Mouse (Mus musculus) neural tube, embryonic 13.5 days (tissue): ENCODE results near the gene Ugt1a7c. TPM values are rescaled to one million over a fixed set of nuclear protein-coding genes. Genes with fewer than 3 reads are reported as not detected.
"Not testable (repeated sequence)": the region's sequence is repeated elsewhere in the genome, so short reads cannot be mapped to it uniquely, and the experiment has no call there.

ENCODE experiments used
- ATAC-seq: fragments of 200-750 bp; cut with Nextera tagmentation; 2 replicates; pipeline ENCODE4 v1.8.0; 2017; ENCODE audit warnings: low read depth, mild to moderate bottlenecking, moderate TSS enrichment, moderate library complexity
- H3K27ac ChIP-seq: fragments of 300-500 bp; sonication (generic); replicated peaks from 2 replicates; pipeline ENCODE4 v1.5.1; 2015; ENCODE audit warnings: moderate library complexity, mild to moderate bottlenecking, inconsistent platforms
- H3K27me3 ChIP-seq: fragments of 300-500 bp; sonication (generic); 2 replicates; pipeline ENCODE4 v1.6.1; 2015; ENCODE audit warnings: mild to moderate bottlenecking, inconsistent platforms
- H3K36me3 ChIP-seq: fragments of 300-500 bp; sonication (generic); 2 replicates; pipeline ENCODE4 v1.6.1; 2015; ENCODE audit warnings: mild to moderate bottlenecking, inconsistent platforms
- H3K4me1 ChIP-seq: fragments of 300-500 bp; sonication (generic); replicated peaks from 2 replicates; pipeline ENCODE4 v1.6.1; 2015; ENCODE audit warnings: inconsistent platforms
- H3K4me2 ChIP-seq: fragments of 300-500 bp; sonication (generic); 2 replicates; pipeline ENCODE4 v1.6.1; 2015; ENCODE audit warnings: inconsistent platforms, mild to moderate bottlenecking, moderate library complexity
- H3K4me3 ChIP-seq: fragments of 300-500 bp; sonication (generic); 2 replicates; pipeline ENCODE4 v1.5.1; 2015; ENCODE audit warnings: mild to moderate bottlenecking, inconsistent platforms
- H3K9ac ChIP-seq: fragments of 300-500 bp; sonication (generic); 2 replicates; pipeline ENCODE4 v1.6.1; 2015; ENCODE audit warnings: moderate library complexity, mild to moderate bottlenecking, inconsistent platforms
- H3K9me3 ChIP-seq: fragments of 300-500 bp; sonication (generic); 2 replicates; pipeline ENCODE4 v1.6.1; 2016; ENCODE audit warnings: inconsistent platforms
- WGBS: fragments of 180-500 bp; shearing (Covaris S2); methylation state at CpG from one replicate; pipeline ENCODE4 v1.1.7; 2015; 5-methylcytosine and 5-hydroxymethylcytosine counted together
- polyA plus RNA-seq: library from polyadenylated mRNA; unstranded; fragments of >200 nt; fragmentation: Nextera tagmentation; extraction: Ambion mirVana; gene quantifications from 2 replicates; pipeline ENCODE4 v1.2.1, GENCODE M21; 2015

Gene Ugt1a7c
- polyA plus RNA-seq, 1 experiment from 2014 or later = 1.6 TPM

- H3K4me1 ChIP-seq, H3K27ac ChIP-seq, H3K4me3 ChIP-seq, H3K27me3 ChIP-seq, H3K9me3 ChIP-seq, ATAC-seq, H3K36me3 ChIP-seq, H3K4me2 ChIP-seq, H3K9ac ChIP-seq: not testable (repeated sequence)
- 94% methylated on average over 3 of the region's 3 CpGs for WGBS
These were observed 3.7 kb downstream of the Ugt1a7c start for GRCm38 (mm10) chr1:88098546-88098945.

DNA sequence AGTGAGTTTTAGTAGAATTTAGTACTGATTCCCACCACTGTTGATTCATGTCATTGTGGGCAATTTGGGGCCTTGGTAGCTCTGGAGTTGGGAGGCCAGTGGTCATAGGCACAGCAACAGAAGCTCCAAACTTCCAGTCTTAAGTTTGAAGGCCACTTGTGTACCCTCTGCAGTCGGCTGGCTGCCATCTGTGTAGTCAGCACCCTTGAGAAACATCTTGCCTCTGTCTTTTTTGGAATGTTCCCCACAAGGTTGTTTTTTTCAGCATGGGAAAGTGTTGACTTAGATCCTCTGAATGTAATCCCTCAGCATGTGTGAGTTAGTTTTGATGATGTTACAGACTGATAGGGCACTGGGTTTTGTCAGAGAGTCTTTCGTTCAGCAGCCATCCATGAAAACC, 4.8 kb downstream of the Ugt1a7c start:
- not testable (repeated sequence) for H3K36me3 ChIP-seq, H3K4me3 ChIP-seq, H3K4me1 ChIP-seq, H3K4me2 ChIP-seq, H3K9ac ChIP-seq, ATAC-seq, H3K27me3 ChIP-seq, H3K9me3 ChIP-seq, H3K27ac ChIP-seq
- 71% methylated on average over 2 of the region's 2 CpGs for WGBS

GRCm38 (mm10) chr1:88103019-88103418, 8.2 kb downstream of the Ugt1a7c start, which contains the start of gene Ugt1a6b:
Ugt1a6b (plus strand) TSS chr1:88103252.
- H3K4me1 ChIP-seq, H3K27me3 ChIP-seq, H3K9ac ChIP-seq, H3K36me3 ChIP-seq, H3K9me3 ChIP-seq, H3K4me3 ChIP-seq, H3K27ac ChIP-seq, ATAC-seq, H3K4me2 ChIP-seq: not testable (repeated sequence)
- WGBS = 68% methylated on average over 3 of the region's 3 CpGs

GRCm38 (mm10) chr1:88103697-88104468, 9.0 kb downstream of the Ugt1a7c start:
- not testable (repeated sequence) for H3K4me1 ChIP-seq, H3K9me3 ChIP-seq, H3K9ac ChIP-seq, H3K27me3 ChIP-seq, H3K36me3 ChIP-seq, H3K4me3 ChIP-seq, H3K4me2 ChIP-seq, H3K27ac ChIP-seq, ATAC-seq
- WGBS = 80% methylated on average over 5 of the region's 5 CpGs

- Histone ChIP-seq H3K36me3 (no peaks in the 10 kb centered on the region), H3K4me3 (no peak overlapping the region), H3K9me3 (no peaks in the 10 kb centered on the region), H3K27ac (no peak overlapping the region), H3K4me2 (no peak overlapping the region), H3K9ac (no peak overlapping the region), H3K27me3 (no peaks in the 10 kb centered on the region), H3K4me1 (no peaks in the 10 kb centered on the region)
- 95% methylated on average over 1 of the region's 1 CpGs for WGBS
- ATAC-seq = no peak
These were observed 10.0 kb downstream of the Ugt1a7c start for GRCm38 (mm10) chr1:88104667-88105430.

GRCm38 (mm10) chr1:88105656-88106055, 10.8 kb downstream of the Ugt1a7c start:
- no peak overlapping the region for H3K4me3 ChIP-seq
- no peaks in the 10 kb centered on the region for H3K9me3 ChIP-seq
- H3K27ac ChIP-seq = no peak overlapping the region
- no peaks in the 10 kb centered on the region for H3K27me3 ChIP-seq
- no peak overlapping the region for H3K4me2 ChIP-seq
- WGBS = 71% methylated on average over 2 of the region's 2 CpGs
- ATAC-seq = no peak
- H3K9ac ChIP-seq = no peak overlapping the region
- no peaks in the 10 kb centered on the region for H3K4me1 ChIP-seq
- H3K36me3 ChIP-seq = no peaks in the 10 kb centered on the region

DNA sequence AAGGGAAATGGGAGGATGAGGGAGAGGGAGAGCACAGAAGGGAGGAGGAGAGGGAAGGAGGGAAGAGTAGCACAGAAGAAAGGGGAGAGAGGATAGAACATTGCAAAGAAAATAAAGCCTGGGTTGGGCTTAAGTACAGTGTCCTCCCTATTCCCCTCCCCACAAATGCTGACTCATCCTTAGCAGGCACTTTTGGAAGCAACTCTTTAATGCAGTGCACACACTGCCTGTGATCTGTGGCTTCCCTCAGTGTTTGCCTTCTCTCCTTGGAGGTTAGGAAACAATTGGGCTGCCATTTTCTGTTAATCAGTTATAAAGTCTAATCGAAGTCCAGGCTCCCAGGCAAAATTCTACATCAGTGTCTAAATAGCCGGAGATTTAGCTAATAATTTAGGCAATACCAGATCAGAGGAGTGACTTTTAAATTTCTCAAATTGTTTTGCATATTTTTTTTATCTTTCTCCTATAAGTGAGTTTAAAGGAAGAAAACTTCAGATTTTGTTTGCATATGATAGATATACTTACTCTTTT, 14.2 kb downstream of the Ugt1a7c start:
- not testable (repeated sequence) for H3K4me3 ChIP-seq, H3K27ac ChIP-seq, H3K36me3 ChIP-seq, H3K9ac ChIP-seq, H3K4me2 ChIP-seq, H3K4me1 ChIP-seq, H3K27me3 ChIP-seq, H3K9me3 ChIP-seq, ATAC-seq
- WGBS = 84% methylated on average over 2 of the region's 2 CpGs

GRCm38 (mm10) chr1:88109604-88110003, 14.7 kb downstream of the Ugt1a7c start:
- not testable (repeated sequence) for H3K4me1 ChIP-seq, H3K4me3 ChIP-seq, H3K27me3 ChIP-seq, H3K27ac ChIP-seq, H3K9me3 ChIP-seq, H3K4me2 ChIP-seq, ATAC-seq, H3K36me3 ChIP-seq, H3K9ac ChIP-seq
- 77% methylated on average over 2 of the region's 2 CpGs for WGBS

- not testable (repeated sequence) for H3K27ac ChIP-seq, H3K36me3 ChIP-seq, H3K9me3 ChIP-seq, H3K4me3 ChIP-seq, H3K4me1 ChIP-seq, H3K9ac ChIP-seq, H3K4me2 ChIP-seq, H3K27me3 ChIP-seq, ATAC-seq
- WGBS = 94% methylated on average over 6 of the region's 6 CpGs
These were observed 17.9 kb downstream of the Ugt1a7c start for GRCm38 (mm10) chr1:88112769-88113168.

- ATAC-seq, H3K4me1 ChIP-seq, H3K9me3 ChIP-seq, H3K36me3 ChIP-seq, H3K9ac ChIP-seq, H3K4me2 ChIP-seq, H3K27me3 ChIP-seq, H3K27ac ChIP-seq, H3K4me3 ChIP-seq: not testable (repeated sequence)
- 14% methylated on average over 4 of the region's 4 CpGs for WGBS
These were observed 25.7 kb downstream of the Ugt1a7c start for GRCm38 (mm10) chr1:88120550-88120949.

DNA sequence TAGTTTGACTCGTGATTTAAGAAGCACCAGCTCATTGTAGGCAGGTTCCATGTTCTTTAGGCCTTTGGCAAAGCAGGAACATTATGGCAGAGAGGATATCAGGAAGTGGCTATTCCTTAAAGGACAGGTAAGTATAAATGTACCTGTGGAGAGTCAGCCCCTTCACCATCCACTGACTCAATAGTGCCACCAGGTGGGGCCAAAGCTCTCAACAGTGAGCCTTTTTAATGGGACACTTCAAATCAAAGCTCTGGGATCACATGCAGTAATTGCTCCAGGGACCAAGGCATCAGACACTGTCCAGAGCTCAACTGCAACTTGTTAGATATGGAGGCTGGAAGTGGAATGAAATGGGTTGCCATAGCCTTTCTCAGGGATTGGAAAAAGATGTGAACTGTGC, 26.7 kb downstream of the Ugt1a7c start:
- not testable (repeated sequence) for ATAC-seq, H3K27ac ChIP-seq, H3K36me3 ChIP-seq, H3K4me1 ChIP-seq, H3K9ac ChIP-seq, H3K9me3 ChIP-seq, H3K4me3 ChIP-seq, H3K4me2 ChIP-seq, H3K27me3 ChIP-seq
- WGBS = no CpG with 5 or more reads among the region's 1 CpGs

DNA sequence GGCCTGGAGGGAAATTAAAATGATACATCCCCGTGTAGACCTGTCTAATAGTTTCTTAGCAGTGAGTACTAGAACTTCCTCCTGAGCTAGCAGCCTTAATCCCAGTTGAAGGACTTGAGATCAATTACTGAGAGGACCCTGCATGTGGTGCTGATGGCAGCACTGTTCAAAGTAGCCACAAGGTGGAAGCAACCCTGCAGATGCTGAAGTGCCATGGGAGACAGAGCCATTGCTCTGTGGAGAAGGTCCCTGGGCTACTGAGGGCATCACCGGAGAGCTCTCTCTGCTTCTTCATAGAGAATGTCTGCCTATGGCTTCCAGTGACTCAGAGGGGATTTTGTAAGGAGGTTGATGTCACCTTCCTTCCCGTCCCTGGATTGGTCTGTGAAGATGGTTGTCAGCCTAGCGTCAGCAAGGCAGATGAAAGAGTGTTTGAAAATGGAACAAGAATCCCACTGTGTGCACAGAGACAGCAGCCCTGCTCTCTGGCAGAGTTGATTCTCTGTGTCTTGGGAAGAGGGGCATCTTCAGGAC, 31.0 kb downstream of the Ugt1a7c start:
- 85% methylated on average over 4 of the region's 4 CpGs for WGBS
- not testable (repeated sequence) for H3K4me1 ChIP-seq, H3K27ac ChIP-seq, H3K9ac ChIP-seq, H3K9me3 ChIP-seq, H3K27me3 ChIP-seq, H3K36me3 ChIP-seq, ATAC-seq, H3K4me2 ChIP-seq, H3K4me3 ChIP-seq
